Mouse (Mus musculus) stomach, adult 2 months (tissue): ENCODE results near the gene Aym1. TPM values are rescaled to one million over a fixed set of nuclear protein-coding genes. Genes with fewer than 3 reads are reported as not detected.

ENCODE experiments used
- polyA plus RNA-seq: library from polyadenylated mRNA; depleted of rRNA; stranded (reverse); fragments of >200 nt; gene quantifications from 2 replicates; pipeline ENCODE4 v1.2.3, GENCODE M21; 2012; rRNA removed

Gene Aym1
- not detected in 2 replicates for polyA plus RNA-seq

DNA sequence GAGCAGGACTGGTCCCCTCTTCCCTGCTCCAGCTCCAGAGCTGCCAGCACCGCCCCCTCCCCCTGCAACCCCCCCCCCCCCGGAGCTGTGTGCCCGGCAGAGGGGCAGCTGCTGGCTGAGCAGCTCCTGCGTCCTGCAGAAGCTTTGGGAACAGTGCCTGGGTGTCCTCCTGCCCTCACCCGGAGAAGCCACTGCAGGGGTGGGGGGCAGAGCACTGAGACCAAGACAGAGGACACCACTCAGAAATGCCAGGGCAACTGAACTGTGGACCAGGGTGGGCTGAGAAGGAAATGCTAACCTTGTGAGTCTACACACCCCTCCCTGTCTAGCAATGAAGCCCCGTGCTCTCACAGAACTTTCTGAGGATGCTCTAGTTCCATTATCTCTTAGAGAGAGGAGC is at the start of gene Aym1:
Aym1 (plus strand) TSS at position 109 of the 400 bp plus-strand sequence.

DNA sequence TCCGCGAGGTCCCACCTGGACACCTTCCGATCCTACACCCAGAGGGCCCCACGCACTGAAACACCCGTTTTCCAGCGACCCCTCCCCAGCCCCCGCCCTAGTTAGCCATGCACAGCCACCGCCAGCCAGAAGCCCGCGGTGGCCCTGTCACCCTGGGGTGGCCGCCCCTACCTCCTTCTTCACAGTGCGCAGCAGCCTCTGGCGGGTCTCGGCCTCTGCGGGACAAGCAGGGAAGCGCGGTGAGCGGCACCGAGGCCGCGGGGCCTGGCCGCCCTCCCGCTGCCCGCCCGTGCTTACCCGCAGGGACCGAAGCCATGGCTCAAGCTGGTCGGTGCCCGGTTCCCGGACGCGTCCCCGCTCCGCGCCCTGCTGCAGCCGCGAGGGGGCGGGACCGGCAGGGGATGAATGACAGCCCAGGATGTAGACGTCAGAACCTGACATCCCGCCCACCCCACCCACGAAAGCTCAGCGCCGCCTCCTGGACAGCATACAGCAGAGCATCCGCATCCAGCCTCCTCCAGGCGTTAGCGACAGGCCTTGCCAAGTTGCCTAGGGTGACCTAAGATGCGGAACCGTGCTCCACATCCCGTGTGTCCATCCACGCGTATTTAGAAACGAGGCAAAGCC is 46.6 kb upstream of the Aym1 start, which contains the start of gene Sgsm1:
Sgsm1 (minus strand) TSS at position 410 of the 627 bp plus-strand sequence.

Other genes with a start within 250 kb of the Aym1 start
- gene 2900026A02Rik, start 136.1 kb upstream of the Aym1 start, polyA plus RNA-seq: 8.0 and 9.0 TPM in 2 replicates
- 0.03 and 0.05 TPM in 2 replicates for gene Tmem211, start 130.4 kb upstream of the Aym1 start, polyA plus RNA-seq
- 3.9 and 4.5 TPM in 2 replicates for gene Sgsm1, start 46.5 kb upstream of the Aym1 start, polyA plus RNA-seq
- gene Wscd2, start 133.0 kb downstream of the Aym1 start, polyA plus RNA-seq: 9.9 and 14.6 TPM in 2 replicates